Mouse (Mus musculus): ENCODE data around the gene Usp7.
"Not testable (repeated sequence)": the region's sequence is repeated elsewhere in the genome, so short reads cannot be mapped to it uniquely, and the experiment has no call there.

Usp7 gene

GRCm38 (mm10) chr16:8751555-8752235, 40.4 kb downstream of the Usp7 start:
- DNase-seq (ENCODE audit: low spot score) = no peak

GRCm38 (mm10) chr16:8748904-8749303, 43.2 kb downstream of the Usp7 start:
- DNase-seq (ENCODE audit: low spot score) = no peak

GRCm38 (mm10) chr16:8748175-8748846, 43.8 kb downstream of the Usp7 start:
- peak; percentile 60 for DNase-seq (ENCODE audit: low spot score)

GRCm38 (mm10) chr16:8747772-8748171, 44.3 kb downstream of the Usp7 start:
- DNase-seq (ENCODE audit: low spot score) = no peak

GRCm38 (mm10) chr16:8746509-8746908, 45.6 kb downstream of the Usp7 start:
- DNase-seq (ENCODE audit: low spot score) = no peak

GRCm38 (mm10) chr16:8745751-8746150, 46.4 kb downstream of the Usp7 start:
- no peak for DNase-seq (ENCODE audit: low spot score)

GRCm38 (mm10) chr16:8743989-8744388, 48.1 kb downstream of the Usp7 start:
- DNase-seq (ENCODE audit: low spot score) = no peak

- no peak for DNase-seq (ENCODE audit: low spot score)
Observed at GRCm38 (mm10) chr16:8741697-8742096, 50.4 kb downstream of the Usp7 start.

- DNase-seq (ENCODE audit: low spot score) = no peak
Observed at GRCm38 (mm10) chr16:8741110-8741509, 51.0 kb downstream of the Usp7 start.

GRCm38 (mm10) chr16:8738542-8739514, 53.3 kb downstream of the Usp7 start:
- peak; percentile 95 for DNase-seq (ENCODE audit: low spot score)

- DNase-seq (ENCODE audit: low spot score) = peak; percentile 68
Observed at GRCm38 (mm10) chr16:8737666-8738541, 54.2 kb downstream of the Usp7 start.

GRCm38 (mm10) chr16:8737341-8737665, 54.8 kb downstream of the Usp7 start:
- no peak for DNase-seq (ENCODE audit: low spot score)

- no peak for DNase-seq (ENCODE audit: low spot score)
Observed at GRCm38 (mm10) chr16:8736757-8737156, 55.4 kb downstream of the Usp7 start.

- DNase-seq (ENCODE audit: low spot score) = no peak
Observed at GRCm38 (mm10) chr16:8736032-8736431, 56.1 kb downstream of the Usp7 start.

- no peak for DNase-seq (ENCODE audit: low spot score)
Observed at GRCm38 (mm10) chr16:8734693-8735092, 57.4 kb downstream of the Usp7 start.

GRCm38 (mm10) chr16:8733624-8734023, 58.5 kb downstream of the Usp7 start:
- DNase-seq (ENCODE audit: low spot score) = no peak

- not testable (repeated sequence) for DNase-seq (ENCODE audit: low spot score)
Observed at GRCm38 (mm10) chr16:8732450-8732849, 59.7 kb downstream of the Usp7 start.

GRCm38 (mm10) chr16:8731630-8732029, 60.5 kb downstream of the Usp7 start:
- no peak for DNase-seq (ENCODE audit: low spot score)

GRCm38 (mm10) chr16:8728111-8728748, 63.9 kb downstream of the Usp7 start:
- DNase-seq (ENCODE audit: low spot score) = no peak

- DNase-seq (ENCODE audit: low spot score) = no peak
Observed at GRCm38 (mm10) chr16:8725807-8726206, 66.3 kb downstream of the Usp7 start.

GRCm38 (mm10) chr16:8724031-8724430, 68.1 kb downstream of the Usp7 start:
- DNase-seq (ENCODE audit: low spot score) = no peak

Measured in testis, postnatal 10 days (tissue).